Mouse (Mus musculus) CD4-positive, CD25-positive, alpha-beta regulatory T cell, adult 2 months (primary cell): ENCODE measurements around the gene Grem2.

Experiments
- DNase-seq: peaks from one replicate; pipeline ENCODE4 v3.0.0-alpha.2; 2012; ENCODE audit warnings: low read depth, low spot score

The Grem2 gene

DNA sequence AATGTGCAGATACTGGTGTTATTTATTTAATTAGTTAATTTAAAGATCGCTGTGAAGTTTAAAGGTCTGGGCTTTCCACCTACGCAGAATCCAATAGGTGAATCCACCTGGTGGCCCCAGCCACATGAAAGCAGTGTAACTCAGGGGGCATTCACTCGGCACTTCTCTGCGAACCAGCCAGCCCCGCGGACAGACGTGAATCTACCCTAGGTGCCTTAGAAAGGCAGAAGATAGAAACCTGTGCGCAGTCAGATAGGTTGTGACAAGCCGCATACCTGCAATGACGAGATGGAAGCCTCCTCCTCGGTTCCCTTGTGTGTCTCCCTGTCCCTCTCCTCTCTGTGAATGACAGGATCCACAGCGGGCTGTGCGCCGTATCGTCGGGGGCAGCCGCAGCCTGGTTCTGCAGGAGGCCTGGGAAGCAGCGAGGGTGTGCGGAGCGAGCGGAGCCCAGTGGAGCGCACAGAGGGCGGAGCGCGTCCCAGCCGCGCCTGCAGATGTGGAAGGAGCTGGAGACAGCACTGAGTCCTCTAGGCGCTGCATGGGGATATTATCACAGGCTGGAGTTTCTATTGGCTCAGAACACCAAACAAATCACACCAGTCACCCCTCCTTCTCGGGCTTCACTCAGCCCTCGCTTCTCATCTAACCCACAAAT is at the start of gene Grem2:
Grem2 (minus strand) TSS at position 522 of the 658 bp plus-strand sequence.
- DNase-seq: no peak

DNA sequence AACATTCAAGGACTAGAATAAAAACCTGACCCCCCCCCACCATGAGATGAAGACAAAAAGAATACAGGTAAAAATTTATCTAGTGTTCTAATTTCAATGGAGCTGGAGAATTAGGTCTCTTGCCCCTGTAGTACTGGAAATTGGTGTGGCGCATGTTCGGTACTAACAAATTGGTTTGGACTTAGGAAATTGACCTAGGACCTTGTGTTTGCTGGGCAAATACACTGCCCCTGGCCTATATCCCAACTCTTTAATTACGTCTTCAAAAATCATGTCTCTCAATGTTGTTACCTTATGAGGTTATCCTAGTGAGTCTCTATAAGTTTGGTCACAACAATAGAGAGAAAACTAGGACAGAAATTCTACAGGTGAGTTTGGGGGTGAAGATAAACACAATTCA is 38.2 kb upstream of the Grem2 start:
- no peak for DNase-seq

GRCm38 (mm10) chr1:174931003-174931619 is 9.5 kb upstream of the Grem2 start:
- DNase-seq: no peak

GRCm38 (mm10) chr1:174929459-174930181 is 8.0 kb upstream of the Grem2 start:
- no peak for DNase-seq

DNA sequence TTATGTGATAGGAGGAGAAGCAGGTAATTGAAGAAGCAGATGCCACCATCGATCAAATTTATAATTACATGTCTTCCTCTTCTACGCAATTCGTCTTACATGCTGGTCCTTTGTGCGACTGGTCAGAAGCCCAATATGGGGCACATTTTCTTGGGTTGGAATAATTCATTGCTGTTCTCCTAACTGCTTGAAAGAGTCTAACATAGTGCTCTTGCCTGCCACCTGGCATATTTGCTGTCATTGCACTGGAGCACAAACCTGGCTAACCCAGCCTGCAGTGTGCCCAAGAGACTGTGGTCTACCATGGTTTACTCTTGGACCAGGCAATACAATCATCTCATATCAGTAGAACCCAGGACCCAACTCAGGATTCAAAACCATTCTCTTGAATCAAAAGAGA is 2.7 kb downstream of the Grem2 start:
- DNase-seq: no peak

DNA sequence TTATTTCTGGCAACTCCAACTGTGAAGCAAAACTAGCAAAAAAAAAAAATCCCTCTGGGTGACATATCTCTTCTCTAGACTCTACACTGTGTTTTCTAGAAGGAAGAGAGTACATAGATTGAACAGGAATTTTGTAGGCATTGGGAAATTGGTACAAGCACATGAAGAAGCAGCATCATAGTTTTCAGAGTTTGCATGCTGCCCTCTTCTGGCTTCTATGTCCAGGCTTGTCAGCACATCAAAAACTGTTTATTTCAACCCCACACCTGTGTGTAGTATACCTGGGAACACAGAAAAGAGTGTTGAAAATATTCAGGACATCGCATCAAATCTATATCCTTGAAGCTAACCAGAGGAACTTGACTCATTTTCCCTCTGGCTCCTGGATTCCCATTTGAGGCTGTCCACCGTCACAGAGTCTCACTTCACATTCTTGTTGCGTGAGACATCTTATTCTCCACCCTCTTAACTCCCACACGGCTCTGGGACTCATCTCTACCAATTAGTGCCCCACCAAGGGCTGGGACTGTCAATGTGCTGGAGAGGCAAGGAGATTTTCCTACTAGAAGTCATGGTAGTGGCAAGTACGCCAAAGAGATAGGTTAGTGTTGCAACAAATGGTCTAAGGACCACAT is 3.3 kb downstream of the Grem2 start:
- no peak for DNase-seq

DNA sequence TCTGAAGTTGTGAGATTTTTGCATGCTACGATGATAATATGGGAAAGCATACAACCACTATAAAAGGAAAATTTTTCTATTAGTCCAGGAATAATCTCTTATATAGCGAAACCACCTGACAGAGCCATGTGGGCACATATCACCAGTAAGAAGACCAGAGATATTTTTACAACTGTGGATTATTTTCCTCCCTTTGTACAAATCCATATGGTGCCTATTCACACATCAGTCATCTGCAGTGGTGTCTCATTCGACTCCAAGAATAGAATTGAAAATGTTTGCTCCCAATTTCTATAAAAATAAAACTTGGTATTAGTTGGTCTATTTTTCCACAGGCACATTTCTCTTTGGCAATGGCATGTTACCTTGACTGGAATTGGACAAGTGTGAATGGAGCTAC is 11.8 kb downstream of the Grem2 start:
- DNase-seq: no peak

- no peak for DNase-seq
Measured at GRCm38 (mm10) chr1:174908232-174908631, 13.4 kb downstream of the Grem2 start.

DNA sequence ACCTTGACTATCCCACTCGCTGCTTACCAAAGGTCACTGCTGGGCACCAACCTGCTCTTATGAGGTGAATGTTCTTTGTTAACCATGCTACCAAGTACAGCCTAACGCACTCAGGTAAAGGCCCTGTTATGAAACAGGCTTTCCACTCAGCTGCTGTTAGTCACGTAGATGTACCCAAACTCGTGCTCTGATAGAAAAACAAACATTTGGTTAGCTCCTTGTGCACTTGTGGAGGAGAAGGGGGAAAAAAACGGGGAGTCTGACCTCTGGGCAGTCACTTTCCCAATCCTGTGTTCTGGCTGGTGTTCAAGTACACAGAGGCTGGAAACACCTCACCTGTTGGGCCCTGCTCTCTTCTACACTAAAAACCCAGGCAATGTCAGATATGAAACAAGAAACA is 14.0 kb downstream of the Grem2 start:
- no peak for DNase-seq

DNA sequence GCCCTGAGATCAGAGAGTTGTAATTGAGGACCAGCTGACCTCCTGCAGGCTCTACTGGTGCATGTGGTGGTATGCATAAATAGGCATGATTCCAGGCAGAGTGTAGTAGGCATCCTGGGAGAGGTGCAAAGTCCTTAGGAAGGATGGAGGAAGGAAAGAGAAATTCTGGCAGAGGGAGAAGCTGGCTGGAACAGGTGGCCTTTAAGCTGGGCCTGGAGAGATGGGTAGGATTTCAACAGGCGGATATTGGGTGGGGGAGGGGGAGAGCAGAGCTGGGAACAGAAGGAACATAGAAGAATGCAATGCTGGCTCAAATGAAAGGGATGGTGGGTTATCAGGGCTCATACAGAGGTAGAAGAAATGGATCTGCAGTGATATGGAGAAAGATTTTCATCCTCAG is 18.9 kb downstream of the Grem2 start:
- no peak for DNase-seq

DNA sequence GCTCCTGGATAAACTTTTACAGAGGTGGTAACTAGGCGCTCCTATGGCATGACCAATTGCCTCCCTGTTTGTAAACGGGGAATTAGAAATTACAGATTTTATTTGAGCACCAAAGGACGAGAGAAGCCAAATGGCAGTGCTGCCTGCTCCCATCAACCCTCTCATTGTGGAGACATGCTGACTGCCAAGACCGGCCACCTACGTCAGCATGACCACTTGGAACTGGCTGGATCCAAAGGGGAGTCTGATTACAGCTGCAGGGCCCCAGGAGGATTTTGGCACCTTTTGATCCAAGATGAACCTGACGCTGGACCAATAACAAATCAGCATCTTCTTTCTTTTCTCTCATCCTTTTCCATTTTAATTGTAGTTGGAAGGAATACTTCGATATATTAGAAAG is 29.1 kb downstream of the Grem2 start:
- DNase-seq: no peak

GRCm38 (mm10) chr1:174888684-174889405 is 32.8 kb downstream of the Grem2 start:
- no peak for DNase-seq

DNA sequence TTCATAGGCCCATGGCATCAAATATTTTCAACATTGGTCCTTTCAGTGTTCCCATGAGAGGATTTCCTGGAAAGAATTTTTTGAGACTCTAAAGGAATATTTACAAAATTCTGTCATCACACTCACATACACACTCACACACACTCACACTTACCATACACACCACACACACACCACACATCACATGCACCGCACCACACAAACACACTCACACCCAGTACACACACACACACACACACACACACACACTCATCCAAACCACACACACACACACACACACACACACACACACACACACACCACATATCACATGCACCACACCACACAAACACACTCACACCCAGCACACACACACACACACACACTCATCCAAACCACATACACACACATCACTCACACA is 33.5 kb downstream of the Grem2 start:
- DNase-seq: no peak

DNA sequence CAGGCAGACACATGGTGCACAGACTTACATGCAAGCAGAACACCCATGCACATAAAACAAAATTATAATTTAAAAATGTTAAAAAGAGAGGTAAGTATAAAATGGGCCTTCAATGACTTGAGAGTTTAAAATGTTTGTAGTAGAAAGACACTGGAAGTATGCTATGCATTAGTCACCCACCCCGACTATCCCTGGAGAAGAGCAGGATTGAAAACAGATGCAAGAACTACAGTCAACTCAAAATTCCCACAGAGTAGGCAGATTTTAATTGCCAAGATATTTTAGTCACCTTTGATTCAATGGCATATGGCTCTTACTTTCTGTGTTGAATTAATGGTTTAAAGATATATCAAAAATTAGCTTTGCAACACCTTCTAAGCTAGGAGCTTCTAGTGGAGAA is 39.1 kb downstream of the Grem2 start:
- no peak for DNase-seq

- DNase-seq: no peak
Measured at GRCm38 (mm10) chr1:174875173-174875572, 46.4 kb downstream of the Grem2 start.

- no peak for DNase-seq
Measured at GRCm38 (mm10) chr1:174860407-174861118, 61.1 kb downstream of the Grem2 start.

- no peak for DNase-seq
Measured at GRCm38 (mm10) chr1:174856188-174856587, 65.4 kb downstream of the Grem2 start.

- no peak for DNase-seq
Measured at GRCm38 (mm10) chr1:174844786-174845185, 76.8 kb downstream of the Grem2 start.

- DNase-seq: no peak
Measured at GRCm38 (mm10) chr1:174836861-174837260, 84.8 kb downstream of the Grem2 start.

GRCm38 (mm10) chr1:174826562-174826961 is 95.1 kb downstream of the Grem2 start:
- DNase-seq: no peak

DNA sequence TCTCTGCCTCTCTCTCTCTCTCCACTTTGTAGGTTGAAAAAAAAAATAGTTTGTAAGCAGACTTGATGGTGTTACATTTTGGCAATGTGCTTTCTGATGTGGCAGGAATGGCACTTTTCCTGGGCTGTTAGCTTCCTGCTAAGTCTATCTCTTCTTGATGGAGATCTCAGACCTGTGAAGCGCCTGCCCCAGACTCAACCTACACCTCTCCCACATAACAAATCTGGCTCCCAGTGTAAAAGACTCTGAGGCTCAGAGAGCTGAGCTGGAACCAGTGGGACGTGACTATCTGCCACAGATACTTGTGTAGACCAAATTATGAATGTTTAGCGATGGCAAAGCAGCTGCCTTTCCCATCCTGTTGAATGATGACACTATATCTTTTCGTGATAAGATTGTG is 109.8 kb downstream of the Grem2 start:
- no peak for DNase-seq
